Mouse (Mus musculus) ovary, adult 18-20 months (tissue): ENCODE measurements at regions not wholly inside any gene's neighbourhood (a gene's known extent, or its start where the extent isn't known, plus 50 kb on each side); places are given as distances from the start of the nearest gene placed in this dataset.
"Not testable (repeated sequence)": the region's sequence is repeated elsewhere in the genome, so short reads cannot be mapped to it uniquely, and the experiment has no call there.

Source experiments
- DNase-seq: peaks from one replicate; pipeline ENCODE4 v3.0.0; 2022; ENCODE audit warnings: low spot score, mixed read lengths

- no peak for DNase-seq
These were observed 210.5 kb downstream of the Zfp619 start for GRCm38 (mm10) chr7:39727935-39728557.

GRCm38 (mm10) chr7:39728930-39729329 is 211.4 kb downstream of the Zfp619 start:
- no peak for DNase-seq

GRCm38 (mm10) chr7:39729723-39730122 is 212.2 kb downstream of the Zfp619 start:
- DNase-seq, result no peak

GRCm38 (mm10) chr7:39732790-39733189 is 215.2 kb downstream of the Zfp619 start:
- DNase-seq, result no peak

GRCm38 (mm10) chr7:39748395-39748794 is 230.8 kb downstream of the Zfp619 start:
- not testable (repeated sequence) for DNase-seq

DNA sequence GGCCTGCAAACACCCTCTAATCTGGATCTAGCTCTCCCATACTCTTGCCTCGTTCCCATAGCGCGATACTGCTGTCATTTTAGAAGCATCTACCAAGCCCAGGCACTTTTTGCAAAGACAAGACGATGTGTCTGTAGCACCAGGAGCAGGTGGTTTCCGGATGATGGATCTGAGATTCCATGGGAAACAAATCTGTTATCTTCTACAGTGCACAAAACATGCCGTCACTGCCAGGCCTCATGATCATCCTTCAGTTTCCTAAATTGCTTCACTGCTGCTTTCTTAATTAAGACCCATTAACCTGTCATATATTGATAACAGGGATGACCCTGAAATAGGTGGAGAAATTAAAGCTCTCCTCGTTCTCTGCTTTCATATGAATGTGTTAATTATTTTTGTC is 232.9 kb downstream of the Zfp619 start:
- DNase-seq, result no peak

DNA sequence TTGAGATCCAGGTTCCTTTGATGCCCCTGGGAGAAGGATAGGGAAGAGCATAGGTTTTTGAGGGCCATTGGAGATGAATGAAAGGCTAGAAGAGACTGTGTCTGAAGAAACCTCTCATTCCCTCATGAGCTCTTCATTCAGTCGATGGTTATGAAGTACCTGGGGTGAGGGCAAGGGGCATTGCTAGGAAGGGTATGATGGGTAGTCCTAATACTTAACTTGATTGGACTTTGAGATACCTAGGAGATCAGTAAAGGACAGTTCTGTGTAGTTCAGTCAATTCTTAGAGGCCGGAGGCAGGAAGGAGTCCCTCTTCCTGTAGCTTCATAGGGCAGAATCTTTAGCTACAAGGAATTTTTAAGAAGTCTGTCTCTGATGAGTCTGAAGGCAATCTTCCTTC is 246.8 kb downstream of the Zfp619 start:
- DNase-seq, result no peak

DNA sequence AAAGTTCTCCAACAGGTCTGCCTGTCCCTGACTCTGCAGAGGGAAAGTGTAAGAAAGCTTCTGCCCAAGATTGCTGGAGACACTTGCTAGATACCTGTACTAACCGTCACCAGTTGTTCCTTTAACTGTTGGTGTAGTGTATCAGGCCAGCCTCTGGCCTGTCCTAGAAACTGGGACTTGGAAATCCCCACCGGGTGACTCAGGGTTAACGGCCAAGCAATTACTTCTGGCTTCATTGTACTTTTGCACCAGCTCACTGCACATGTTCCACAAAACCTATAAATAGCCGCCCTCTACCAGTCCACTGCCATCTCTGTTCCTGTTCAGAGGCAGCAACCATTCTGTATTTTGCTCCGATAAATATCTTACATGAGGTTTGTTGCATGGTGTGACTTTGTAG is 247.5 kb downstream of the Zfp619 start:
- no peak for DNase-seq

- DNase-seq, result no peak
These were observed 255.7 kb downstream of the Zfp619 start for GRCm38 (mm10) chr7:39773291-39773690.

DNA sequence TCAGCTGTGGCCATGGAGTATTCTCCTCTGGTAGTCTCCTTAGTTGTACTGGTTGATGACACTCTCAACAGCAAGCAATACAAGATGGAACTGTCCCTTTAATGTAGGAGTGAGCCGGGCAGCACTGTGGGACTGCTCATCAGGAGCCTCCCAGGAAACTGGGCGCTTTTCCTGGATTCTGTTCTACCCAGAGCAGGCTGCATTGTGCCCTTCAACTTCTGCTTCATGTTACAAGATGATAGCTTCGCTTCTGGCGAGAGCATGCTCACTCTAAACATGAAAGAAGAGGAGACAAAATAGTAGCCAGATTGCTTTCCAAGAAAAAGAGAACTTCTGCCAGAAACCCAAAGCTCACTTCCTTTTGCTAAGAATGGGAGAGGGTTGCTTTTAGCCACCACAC is 271.8 kb downstream of the Zfp619 start:
- no peak for DNase-seq

GRCm38 (mm10) chr7:39789880-39790279 is 272.3 kb downstream of the Zfp619 start:
- no peak for DNase-seq

DNA sequence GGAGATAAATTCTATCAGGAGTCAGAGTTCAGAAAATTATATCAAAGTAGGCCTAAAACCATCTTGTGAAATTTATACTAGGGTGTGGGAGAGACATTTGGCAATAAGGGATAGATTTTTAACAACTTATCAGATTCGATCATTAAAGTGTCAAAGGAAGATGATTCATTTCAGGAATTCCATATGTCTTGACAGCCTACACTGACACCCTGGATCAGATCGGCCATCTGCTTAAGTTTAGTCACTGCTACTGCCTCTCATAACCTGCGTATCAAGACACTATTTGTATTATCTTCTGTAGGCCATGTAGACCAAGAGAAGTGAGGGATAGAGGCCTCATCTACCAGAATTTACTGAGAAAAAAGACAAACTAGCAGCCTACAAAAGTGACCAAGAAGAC is 277.2 kb downstream of the Zfp619 start:
- DNase-seq, result no peak

DNA sequence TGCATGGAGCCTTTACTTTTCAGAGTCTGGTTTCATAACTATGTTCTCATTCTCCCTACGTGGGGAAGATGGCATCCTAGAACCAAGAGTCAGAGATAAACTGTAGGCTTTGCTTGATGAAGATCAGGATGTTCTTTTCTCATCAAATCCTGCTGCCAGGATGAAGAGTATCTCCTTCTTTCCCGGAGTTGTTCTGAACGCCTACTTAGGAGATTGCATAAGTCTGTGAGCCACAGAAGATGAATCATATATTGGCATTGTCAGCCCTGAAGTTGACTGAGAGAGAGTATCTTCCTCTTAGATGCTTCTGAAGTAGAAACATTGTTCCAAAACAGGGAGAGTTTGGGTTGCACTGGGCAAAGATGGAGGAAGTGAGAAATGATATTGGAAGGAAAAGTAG is 286.7 kb downstream of the Zfp619 start:
- no peak for DNase-seq

GRCm38 (mm10) chr7:39818036-39818435 is 300.5 kb downstream of the Zfp619 start:
- no peak for DNase-seq

DNA sequence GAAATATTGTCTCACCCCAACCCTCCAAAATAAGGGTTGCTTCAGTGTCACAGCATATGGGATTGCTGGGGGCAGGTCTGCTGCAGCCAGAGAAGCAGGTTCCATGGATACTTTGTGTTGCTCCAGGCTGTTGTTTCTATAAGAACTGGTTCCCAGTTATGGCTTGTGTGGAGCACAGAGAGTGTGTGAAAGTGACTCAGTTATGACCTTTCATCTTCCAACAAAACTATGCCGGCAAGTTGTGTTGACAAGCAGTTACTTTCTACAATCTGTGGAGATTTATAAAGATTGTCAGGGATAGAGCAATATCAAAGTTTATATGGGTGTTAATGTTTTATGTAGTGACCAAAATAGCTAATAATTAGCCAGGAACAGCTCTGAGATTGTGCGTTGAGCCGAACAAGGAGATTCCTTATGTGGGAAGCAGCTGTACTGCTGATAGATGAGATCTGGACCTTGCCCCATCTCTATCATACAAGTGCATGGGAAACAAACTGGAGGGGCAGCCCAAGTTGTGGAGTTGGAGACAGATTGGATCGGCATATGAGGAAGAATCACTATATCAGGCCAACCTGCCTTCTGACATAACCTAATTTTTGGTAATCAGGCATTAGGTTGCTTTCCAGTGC is 305.1 kb downstream of the Zfp619 start:
- no peak for DNase-seq

GRCm38 (mm10) chr7:39828378-39828777 is 310.8 kb downstream of the Zfp619 start:
- no peak for DNase-seq

GRCm38 (mm10) chr7:39830831-39831230 is 313.3 kb downstream of the Zfp619 start:
- no peak for DNase-seq

GRCm38 (mm10) chr7:39841988-39842387 is 324.4 kb downstream of the Zfp619 start:
- DNase-seq, result no peak

- DNase-seq, result peak; percentile 3
These were observed 330.6 kb downstream of the Zfp619 start for GRCm38 (mm10) chr7:39847914-39848782.

GRCm38 (mm10) chr7:39857301-39857700 is 339.7 kb downstream of the Zfp619 start:
- DNase-seq, result no peak

DNA sequence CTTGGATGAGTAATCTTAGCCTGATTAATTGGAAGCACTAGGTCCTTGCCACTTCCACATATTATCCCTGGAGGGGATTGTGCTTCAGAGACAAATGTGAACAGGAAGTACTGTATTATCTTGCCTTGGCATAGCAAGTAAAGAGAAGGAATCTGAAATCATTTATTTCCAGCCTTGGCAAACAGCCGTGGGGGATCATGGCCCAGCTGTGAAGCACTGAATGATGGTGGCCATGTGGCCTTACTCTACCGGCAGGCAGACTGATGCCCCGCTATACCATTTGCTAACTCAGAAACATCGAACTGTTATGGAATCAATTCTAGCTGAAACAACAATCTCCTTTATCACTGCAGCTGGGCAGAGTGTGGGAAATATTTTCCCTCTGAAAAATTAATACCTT is 345.3 kb downstream of the Zfp619 start:
- no peak for DNase-seq

- DNase-seq, result no peak
These were observed 346.6 kb downstream of the Zfp619 start for GRCm38 (mm10) chr7:39864130-39864529.

DNA sequence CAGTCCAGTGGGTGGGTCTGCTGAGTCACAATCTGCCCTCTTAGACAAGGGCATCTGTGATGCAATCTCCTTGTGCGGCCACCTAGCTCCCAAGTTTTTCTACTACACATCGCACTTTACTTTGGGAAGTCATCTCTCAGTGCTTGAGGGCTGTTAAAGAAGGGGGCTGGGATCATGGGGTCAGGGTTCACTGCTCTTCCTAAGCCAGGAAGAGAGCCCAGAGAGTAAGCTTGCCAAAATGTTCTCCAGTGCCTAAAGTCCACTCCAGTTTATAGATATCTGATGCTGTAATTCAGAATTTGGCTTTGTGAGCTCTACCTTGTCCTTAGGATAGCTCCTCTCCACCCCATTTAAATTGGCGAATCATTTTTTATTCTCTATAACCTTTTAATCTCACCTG is 347.2 kb downstream of the Zfp619 start:
- DNase-seq, result no peak
